Mouse (Mus musculus) yolk sac, embryonic 10.5 days (tissue): ENCODE results near the gene Ino80d.
A peak's percentile ranks its signal among the peaks of the same experiment; 100 is the strongest.

Experiments
- DNase-seq: peaks from one replicate; pipeline ENCODE4 v3.0.0-alpha.2; 2017; ENCODE audit warnings: low spot score

The Ino80d gene

GRCm38 (mm10) chr1:63107614-63108327 is 6.7 kb downstream of the Ino80d start:
- DNase-seq = no peak

GRCm38 (mm10) chr1:63102758-63103451 is 11.6 kb downstream of the Ino80d start:
- no peak for DNase-seq

- no peak for DNase-seq
These were observed 14.3 kb downstream of the Ino80d start for GRCm38 (mm10) chr1:63100196-63100595.

- DNase-seq = no peak
These were observed 15.6 kb downstream of the Ino80d start for GRCm38 (mm10) chr1:63098831-63099230.

- no peak for DNase-seq
These were observed 18.4 kb downstream of the Ino80d start for GRCm38 (mm10) chr1:63096071-63096470.

GRCm38 (mm10) chr1:63089795-63090194 is 24.7 kb downstream of the Ino80d start:
- no peak for DNase-seq

GRCm38 (mm10) chr1:63088614-63089013 is 25.9 kb downstream of the Ino80d start:
- DNase-seq = no peak

GRCm38 (mm10) chr1:63080277-63080676 is 34.2 kb downstream of the Ino80d start:
- DNase-seq = no peak

GRCm38 (mm10) chr1:63076383-63076782 is 38.1 kb downstream of the Ino80d start:
- no peak for DNase-seq

GRCm38 (mm10) chr1:63071379-63071778 is 43.1 kb downstream of the Ino80d start:
- no peak for DNase-seq

- no peak for DNase-seq
These were observed 56.1 kb downstream of the Ino80d start for GRCm38 (mm10) chr1:63058361-63058760.

GRCm38 (mm10) chr1:63057849-63058248 is 56.6 kb downstream of the Ino80d start:
- DNase-seq = no peak

- no peak for DNase-seq
These were observed 57.1 kb downstream of the Ino80d start for GRCm38 (mm10) chr1:63057318-63057717.

- no peak for DNase-seq
These were observed 59.1 kb downstream of the Ino80d start for GRCm38 (mm10) chr1:63055386-63055785.

GRCm38 (mm10) chr1:63050866-63051265 is 63.6 kb downstream of the Ino80d start:
- no peak for DNase-seq

GRCm38 (mm10) chr1:63049977-63050376 is 64.5 kb downstream of the Ino80d start:
- DNase-seq = no peak

- DNase-seq = no peak
These were observed 66.5 kb downstream of the Ino80d start for GRCm38 (mm10) chr1:63047983-63048382.

GRCm38 (mm10) chr1:63032929-63033328 is 81.5 kb downstream of the Ino80d start:
- DNase-seq = no peak

- no peak for DNase-seq
These were observed 94.6 kb downstream of the Ino80d start for GRCm38 (mm10) chr1:63019916-63020315.

- peak; percentile 81 for DNase-seq
These were observed 109.3 kb downstream of the Ino80d start for GRCm38 (mm10) chr1:63005013-63005646.

- no peak for DNase-seq
These were observed 112.6 kb downstream of the Ino80d start for GRCm38 (mm10) chr1:63001874-63002273.

- no peak for DNase-seq
These were observed 121.1 kb downstream of the Ino80d start for GRCm38 (mm10) chr1:62993348-62993747.

GRCm38 (mm10) chr1:62992648-62993047 is 121.8 kb downstream of the Ino80d start:
- peak; percentile 37 for DNase-seq
